Mouse (Mus musculus) CH12.LX (cell line): ENCODE measurements around the gene Cmas. TPM values are rescaled to one million over a fixed set of nuclear protein-coding genes. Genes with fewer than 3 reads are reported as not detected.

Experiments
- DNase-seq: peaks from one replicate; pipeline ENCODE4 v3.0.0-alpha.2; 2013; ENCODE audit errors: extremely low read depth
- H3K27ac ChIP-seq: 2 replicates; pipeline ENCODE4 v1.5.1; 2012; ENCODE audit warnings: low read depth, mild to moderate bottlenecking, control low read depth, moderate library complexity; ENCODE audit not compliant: insufficient read depth
- H3K27me3 ChIP-seq: replicated peaks from 2 replicates; pipeline ENCODE3; 2012; ENCODE audit warnings: inconsistent platforms
- H3K36me3 ChIP-seq, 2 experiments: replicated peaks in 1 of 2; 2 replicates each; pipeline versions ENCODE3 to v1.6.1; 2012; ENCODE audit warnings: inconsistent platforms in 1 of 2, low read length in 1 of 2, mild to moderate bottlenecking in 1 of 2, mixed read lengths in 1 of 2, moderate library complexity in 1 of 2; ENCODE audit not compliant: control insufficient read depth in 1 of 2, insufficient read depth in 1 of 2
- H3K4me1 ChIP-seq, 2 experiments: 2 replicates each; pipeline ENCODE4 v1.6.1; 2012; ENCODE audit warnings: inconsistent platforms in 1 of 2, moderate library complexity in 1 of 2; ENCODE audit not compliant: insufficient read depth in 2 of 2, control insufficient read depth in 1 of 2
- H3K4me2 ChIP-seq: 2 replicates; pipeline ENCODE4 v1.6.1; 2012; ENCODE audit warnings: low read depth, mild to moderate bottlenecking, control low read depth; ENCODE audit not compliant: poor library complexity, insufficient read depth, severe bottlenecking
- H3K4me3 ChIP-seq, 3 experiments: fragments of 150-350 bp in 1 of 3; sonication (generic) in 1 of 3; replicated peaks in 1 of 3; 2 replicates each; pipeline versions ENCODE3 to v1.5.1; 2011 to 2012; ENCODE audit warnings: low read depth in 2 of 3, low read length in 2 of 3, mild to moderate bottlenecking in 2 of 3, moderate library complexity in 2 of 3, control low read depth in 1 of 3, improper control_type of control experiment in 1 of 3, inconsistent platforms in 1 of 3, mixed read lengths in 1 of 3; ENCODE audit not compliant: poor library complexity in 1 of 3
- H3K79me2 ChIP-seq: replicated peaks from 2 replicates; pipeline ENCODE4 v1.6.1; 2012; ENCODE audit warnings: mild to moderate bottlenecking, moderate library complexity; ENCODE audit not compliant: control insufficient read depth, poor library complexity, insufficient read depth, severe bottlenecking; ENCODE audit errors: extremely low read depth
- H3K9ac ChIP-seq: 2 replicates; pipeline ENCODE4 v1.6.1; 2012; ENCODE audit warnings: low read depth, mild to moderate bottlenecking, control low read depth, moderate library complexity; ENCODE audit not compliant: insufficient read depth
- H3K9me3 ChIP-seq: replicated peaks from 2 replicates; pipeline ENCODE3; 2012; ENCODE audit warnings: low read length, inconsistent platforms, mixed read lengths
- BHLHE40 ChIP-seq: IDR thresholded peaks from 2 replicates; pipeline ENCODE4 v1.6.1; 2011; ENCODE audit warnings: mild to moderate bottlenecking, low read depth, low read length, improper control_type of control experiment
- CHD1 ChIP-seq: IDR thresholded peaks from 2 replicates; pipeline ENCODE4 v1.6.1; 2012; ENCODE audit warnings: low read depth, low read length, improper control_type of control experiment, inconsistent platforms
- CHD2 ChIP-seq: IDR thresholded peaks from 2 replicates; pipeline ENCODE4 v1.6.1; 2011; ENCODE audit warnings: low read length, improper control_type of control experiment
- E2F4 ChIP-seq: IDR thresholded peaks from 2 replicates; pipeline ENCODE4 v1.6.1; 2011; ENCODE audit warnings: low read depth, low read length, improper control_type of control experiment; ENCODE audit not compliant: insufficient replicate concordance
- ELF1 ChIP-seq: IDR thresholded peaks from 2 replicates; pipeline ENCODE4 v1.6.1; 2014; ENCODE audit warnings: low read depth, mild to moderate bottlenecking, inconsistent platforms, low read length, improper control_type of control experiment
- EP300 ChIP-seq: IDR thresholded peaks from 2 replicates; pipeline ENCODE4 v1.6.1; 2011; ENCODE audit warnings: low read length, improper control_type of control experiment
- ETS1 ChIP-seq: conservative IDR thresholded peaks from 2 replicates; pipeline ENCODE4 v1.6.1; 2012; ENCODE audit warnings: low read depth, mild to moderate bottlenecking, inconsistent platforms, low read length, improper control_type of control experiment, moderate library complexity
- IRF4 ChIP-seq: IDR thresholded peaks from 2 replicates; pipeline ENCODE4 v1.6.1; 2014; ENCODE audit warnings: low read depth, mild to moderate bottlenecking, inconsistent platforms, low read length, improper control_type of control experiment
- JUN ChIP-seq: IDR thresholded peaks from 2 replicates; pipeline ENCODE4 v1.6.1; 2011; ENCODE audit warnings: low read depth, mild to moderate bottlenecking, low read length, improper control_type of control experiment, moderate library complexity; ENCODE audit not compliant: insufficient read depth
- MAFK ChIP-seq: IDR thresholded peaks from 2 replicates; pipeline ENCODE4 v1.6.1; 2011; ENCODE audit warnings: low read length, improper control_type of control experiment; ENCODE audit not compliant: insufficient replicate concordance
- MAX ChIP-seq: IDR thresholded peaks from 2 replicates; pipeline ENCODE4 v1.6.1; 2011; ENCODE audit warnings: low read length, improper control_type of control experiment
- MAZ ChIP-seq: IDR thresholded peaks from 2 replicates; pipeline ENCODE4 v1.6.1; 2012; ENCODE audit warnings: low read depth, mild to moderate bottlenecking, inconsistent platforms, low read length, improper control_type of control experiment, moderate library complexity
- MEF2A ChIP-seq: IDR thresholded peaks from 2 replicates; pipeline ENCODE4 v1.6.1; 2014; ENCODE audit warnings: low read depth, mild to moderate bottlenecking, inconsistent platforms, low read length, improper control_type of control experiment, borderline replicate concordance
- MYC ChIP-seq: IDR thresholded peaks from 2 replicates; pipeline ENCODE4 v1.6.1; 2011; ENCODE audit warnings: low read depth, mild to moderate bottlenecking, improper control_type of control experiment, low read length
- PAX5 ChIP-seq: IDR thresholded peaks from 2 replicates; pipeline ENCODE4 v1.6.1; 2012; ENCODE audit warnings: low read length, inconsistent platforms, mixed read lengths
- RAD21 ChIP-seq: IDR thresholded peaks from 2 replicates; pipeline ENCODE4 v1.6.1; 2011; ENCODE audit warnings: low read depth, mild to moderate bottlenecking, low read length, improper control_type of control experiment, moderate library complexity
- RCOR1 ChIP-seq: conservative IDR thresholded peaks from 2 replicates; pipeline ENCODE4 v1.6.1; 2012; ENCODE audit warnings: low read depth, mild to moderate bottlenecking, inconsistent platforms, low read length, improper control_type of control experiment
- SIN3A ChIP-seq: IDR thresholded peaks from 2 replicates; pipeline ENCODE4 v1.6.1; 2012; ENCODE audit warnings: low read length, improper control_type of control experiment, inconsistent platforms
- TCF12 ChIP-seq: IDR thresholded peaks from 2 replicates; pipeline ENCODE4 v1.6.1; 2014; ENCODE audit warnings: low read depth, mild to moderate bottlenecking, inconsistent platforms, low read length, improper control_type of control experiment
- ZC3H11A ChIP-seq: IDR thresholded peaks from 2 replicates; pipeline ENCODE4 v1.6.1; 2012; ENCODE audit warnings: low read depth, mild to moderate bottlenecking, inconsistent platforms, low read length, improper control_type of control experiment
- ZKSCAN1 ChIP-seq: IDR thresholded peaks from 2 replicates; pipeline ENCODE4 v1.6.1; 2012; ENCODE audit warnings: low read depth, inconsistent platforms, low read length, improper control_type of control experiment, borderline replicate concordance
- ZNF384 ChIP-seq: IDR thresholded peaks from 2 replicates; pipeline ENCODE4 v1.6.1; 2012; ENCODE audit warnings: low read depth, low read length, improper control_type of control experiment, inconsistent platforms
- dilution Hi-C: fragments of 300-500 bp; cut with MboI; formaldehyde crosslinking; loops from 2 replicates; pipeline ENCODE4 v1.14.3; 2020; ENCODE audit warnings: low sequenced_read_pairs; ENCODE audit not compliant: extremely low pct_unique_long_range_greater_than_20kb, extremely low pct_ligation_motif_present
- in situ Hi-C: fragments of 300-500 bp; cut with MboI; formaldehyde crosslinking; loops from 3 replicates; pipeline ENCODE4 v1.14.3; 2019; ENCODE audit warnings: low sequenced_read_pairs, low pct_ligation_motif_present, low pct_unique_long_range_greater_than_20kb, mixed read lengths
- polyA plus RNA-seq: library from polyadenylated mRNA; unstranded; fragments of >175 nt; gene quantifications from 2 replicates; pipeline ENCODE4 v1.2.1, GENCODE M21; 2012; ENCODE audit warnings: low read depth; ENCODE audit not compliant: insufficient read length
- total RNA-seq, 2 experiments: library from RNA; depleted of rRNA; stranded (reverse); fragments of 300-350 nt in 1 of 2; fragments of >200 nt in 1 of 2; gene quantifications; 2 replicates each; pipeline ENCODE4 v1.2.3; 2012 to 2014

Gene Cmas
- total and polyA plus RNA-seq, 3 experiments = 39.5 to 63.9 (median 62.4) TPM

GRCm38 (mm10) chr6:142752331-142753246 is 3.9 kb upstream of the Cmas start:
- no peak overlapping the region for H3K27ac ChIP-seq
- H3K36me3 ChIP-seq = no peaks in the 10 kb centered on the region
- H3K4me2 ChIP-seq = peak overlapping the region; percentile 68
- H3K27me3 ChIP-seq = peaks cover 22% of the 10 kb centered on the region
- peak; percentile 52 for DNase-seq
- TF ChIP-seq MAFK (no peak), MEF2A (peak; percentile 77; the same call in 1 of the 2 replicates), EP300 (peak; percentile 48), MYC (0 out of 2 replicates have a peak, but pooled peaks have one; percentile 36), RAD21 (no peak), TCF12 (peak; percentile 53; the same call in 1 of the 2 replicates), IRF4 (peak; percentile 68), MAX (peak; percentile 53; the same call in 1 of the 2 replicates), BHLHE40 (peak; percentile 75), MAZ (0 out of 2 replicates have a peak, but pooled peaks have one; percentile 64), E2F4 (no peak), ETS1 (no peak; the same call in 1 of the 2 replicates)
- H3K9me3 ChIP-seq = no peaks in the 10 kb centered on the region
- peaks cover 7 to 16% of the 10 kb centered on the region in 2 experiments for H3K4me1 ChIP-seq
- dilution Hi-C loops (no loop called here), in situ Hi-C loops (no loop called here)
- H3K4me3 ChIP-seq = no peak overlapping the region
- H3K9ac ChIP-seq = no peak overlapping the region
- H3K79me2 ChIP-seq = no peaks in the 10 kb centered on the region; the same call in 1 of the 2 replicates

- Histone ChIP-seq H3K79me2 (peaks cover 4% of the 10 kb centered on the region), H3K36me3 (peaks cover 11 to 43% of the 10 kb centered on the region in 2 experiments), H3K4me1 (peaks cover 0 to 26% of the 10 kb centered on the region in 2 experiments; a peak in 3 of 4 replicates), H3K27me3 (peaks cover 22% of the 10 kb centered on the region), H3K9ac (peak overlapping the region; percentile 75), H3K27ac (no peak overlapping the region), H3K4me3 (peak overlapping the region; percentile 66 to 80 (median 77)), H3K9me3 (no peaks in the 10 kb centered on the region), H3K4me2 (peak overlapping the region; percentile 87)
- in situ Hi-C loops (no loop called here), dilution Hi-C loops (no loop called here)
- TF ChIP-seq RCOR1 (no peak), JUN (no peak), ZNF384 (no peak), ZC3H11A (no peak), CHD1 (no peak), IRF4 (no peak), ZKSCAN1 (no peak), CHD2 (no peak), PAX5 (no peak), ELF1 (peak; percentile 48), ETS1 (peak; percentile 46; the same call in 1 of the 2 replicates), SIN3A (peak; percentile 88)
- peak; percentile 31 for DNase-seq
Observed at GRCm38 (mm10) chr6:142757334-142757965, 964 bp downstream of the Cmas start.
